Mouse (Mus musculus) forebrain, embryonic 16.5 days (tissue): ENCODE results near the gene Col5a1. TPM values are rescaled to one million over a fixed set of nuclear protein-coding genes. Genes with fewer than 3 reads are reported as not detected.

Experiments
- ATAC-seq: fragments of 200-750 bp; cut with Nextera tagmentation; 2 replicates; pipeline ENCODE4 v1.8.0; 2017; ENCODE audit warnings: mild to moderate bottlenecking, moderate library complexity
- H3K27ac ChIP-seq: fragments of 300-500 bp; sonication (generic); 2 replicates; pipeline ENCODE4 v1.5.1; 2014; ENCODE audit warnings: low read length, control low read depth
- H3K27me3 ChIP-seq: fragments of 300-500 bp; sonication (generic); replicated peaks from 2 replicates; pipeline ENCODE4 v1.6.1; 2014; ENCODE audit warnings: low read length; ENCODE audit not compliant: control insufficient read depth, insufficient read depth
- H3K36me3 ChIP-seq: fragments of 300-500 bp; sonication (generic); 2 replicates; pipeline ENCODE4 v1.6.1; 2014; ENCODE audit not compliant: control insufficient read depth, insufficient read depth
- H3K4me1 ChIP-seq: fragments of 300-500 bp; sonication (generic); replicated peaks from 2 replicates; pipeline ENCODE4 v1.6.1; 2014; ENCODE audit warnings: low read length; ENCODE audit not compliant: control insufficient read depth, insufficient read depth
- H3K4me2 ChIP-seq: fragments of 300-500 bp; sonication (generic); 2 replicates; pipeline ENCODE4 v1.6.1; 2014; ENCODE audit warnings: mild to moderate bottlenecking, low read length, control low read depth
- H3K4me3 ChIP-seq: fragments of 300-500 bp; sonication (generic); replicated peaks from 2 replicates; pipeline ENCODE4 v1.5.1; 2014; ENCODE audit warnings: mild to moderate bottlenecking, low read length, control low read depth
- H3K9ac ChIP-seq: fragments of 300-500 bp; sonication (generic); replicated peaks from 2 replicates; pipeline ENCODE4 v1.6.1; 2014; ENCODE audit warnings: low read depth, low read length, control low read depth
- H3K9me3 ChIP-seq: fragments of 300-500 bp; sonication (generic); 2 replicates; pipeline ENCODE4 v1.6.1; 2016; ENCODE audit warnings: low read length; ENCODE audit not compliant: control insufficient read depth
- WGBS: fragments of 180-500 bp; shearing (Covaris S2); extraction: QIAGEN DNeasy Blood & Tissue Kit; methylation state at CpG from one replicate; pipeline ENCODE4 v1.1.7; 2014; 5-methylcytosine and 5-hydroxymethylcytosine counted together
- polyA plus RNA-seq: library from polyadenylated mRNA; unstranded; fragments of >200 nt; fragmentation: Nextera tagmentation; extraction: Ambion mirVana; gene quantifications from 2 replicates; pipeline ENCODE4 v1.2.1, GENCODE M21; 2015

Gene Col5a1
- polyA plus RNA-seq, 1 experiment from 2014 or later: 4.8 TPM

DNA sequence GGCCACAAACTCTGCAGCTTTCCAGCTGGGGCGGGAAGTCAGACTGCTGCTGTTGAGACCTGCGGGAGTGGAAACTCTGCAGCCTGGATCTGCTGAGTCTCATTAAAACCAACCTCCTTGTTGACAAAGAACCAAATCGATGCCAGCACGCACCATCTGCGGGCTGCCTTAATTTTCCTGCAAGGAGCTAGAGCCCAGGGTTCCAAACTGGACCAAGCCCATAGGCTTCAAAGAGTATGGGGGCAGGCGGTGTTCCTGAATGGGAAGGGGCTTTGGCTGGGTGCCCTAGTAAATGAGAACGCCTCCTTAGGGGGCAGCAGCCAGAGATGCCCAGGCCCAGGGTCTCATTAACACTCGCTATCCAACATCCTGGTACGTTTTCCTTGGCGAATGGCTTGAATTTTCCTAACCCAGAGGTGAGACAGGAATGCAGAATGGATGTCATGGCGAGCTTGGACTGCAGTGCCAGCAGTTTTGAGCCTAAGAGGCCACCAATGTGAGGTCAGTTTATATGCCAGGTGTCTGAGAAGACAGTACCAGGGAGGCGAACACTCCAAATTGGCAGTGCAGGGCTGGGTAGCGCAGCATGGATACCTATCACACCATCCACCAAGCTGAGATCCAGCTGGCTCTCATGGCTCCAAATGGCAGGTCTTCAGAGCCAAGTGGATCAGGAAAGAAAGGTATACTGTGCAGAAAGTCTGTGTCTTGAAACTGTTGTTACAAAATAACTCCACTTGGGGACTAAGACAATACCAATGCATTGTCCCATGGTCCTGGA is 9.3 kb upstream of the Col5a1 start:
- no peak overlapping the region for H3K9ac ChIP-seq
- ATAC-seq: peak; percentile 65
- H3K4me2 ChIP-seq: no peak overlapping the region
- H3K36me3 ChIP-seq: no peaks in the 10 kb centered on the region
- H3K4me3 ChIP-seq: no peak overlapping the region
- peak overlapping the region; percentile 12; the same call in 1 of the 2 replicates for H3K27ac ChIP-seq
- H3K27me3 ChIP-seq: no peaks in the 10 kb centered on the region
- 39% methylated on average over 13 of the region's 13 CpGs for WGBS
- H3K9me3 ChIP-seq: no peaks in the 10 kb centered on the region
- H3K4me1 ChIP-seq: peaks cover 20% of the 10 kb centered on the region

DNA sequence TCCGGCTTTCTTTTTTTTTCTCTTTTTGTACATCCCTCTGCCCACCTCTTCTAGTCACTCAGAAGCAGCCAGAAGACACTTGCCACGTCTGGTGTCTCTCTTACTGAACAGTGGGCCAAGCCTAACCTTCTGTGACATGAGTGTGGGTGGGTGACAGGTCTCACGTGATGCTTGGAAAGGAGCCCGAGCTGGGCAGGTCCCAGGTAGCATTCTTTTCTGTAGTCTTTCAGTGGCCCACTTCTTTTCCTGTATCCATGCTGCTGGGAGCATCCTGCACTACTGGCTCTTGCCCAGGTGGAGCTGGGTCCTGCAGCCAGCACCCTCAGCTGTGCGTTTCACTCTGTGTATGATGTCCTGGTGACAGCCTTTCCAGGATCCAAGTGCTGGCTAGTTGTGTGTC is 8.2 kb upstream of the Col5a1 start:
- peaks cover 16% of the 10 kb centered on the region for H3K4me1 ChIP-seq
- no peak for ATAC-seq
- no peak overlapping the region for H3K4me3 ChIP-seq
- H3K27me3 ChIP-seq: no peaks in the 10 kb centered on the region
- H3K9me3 ChIP-seq: no peaks in the 10 kb centered on the region
- H3K4me2 ChIP-seq: no peak overlapping the region
- 75% methylated on average over 5 of the region's 5 CpGs for WGBS
- no peak overlapping the region for H3K9ac ChIP-seq
- no peaks in the 10 kb centered on the region for H3K36me3 ChIP-seq
- H3K27ac ChIP-seq: no peak overlapping the region

- Histone ChIP-seq H3K27ac (no peak overlapping the region), H3K4me2 (no peak overlapping the region), H3K27me3 (0 out of 2 replicates have a peak, but pooled peaks cover 3% of the 10 kb centered on the region), H3K36me3 (no peaks in the 10 kb centered on the region), H3K9ac (no peak overlapping the region), H3K4me1 (peaks cover 17% of the 10 kb centered on the region), H3K9me3 (no peaks in the 10 kb centered on the region), H3K4me3 (no peak overlapping the region)
- 84% methylated on average over 7 of the region's 7 CpGs for WGBS
- ATAC-seq: no peak
These were observed 2.9 kb upstream of the Col5a1 start for GRCm38 (mm10) chr2:27883276-27883675.

- Histone ChIP-seq H3K36me3 (no peaks in the 10 kb centered on the region), H3K4me1 (peaks cover 20% of the 10 kb centered on the region), H3K27ac (no peak overlapping the region), H3K4me3 (peak overlapping the region; percentile 58), H3K4me2 (peak overlapping the region; percentile 86), H3K9me3 (no peaks in the 10 kb centered on the region), H3K27me3 (0 out of 2 replicates have a peak, but pooled peaks cover 5% of the 10 kb centered on the region), H3K9ac (peak overlapping the region; percentile 54)
- 7% methylated on average over 12 of the region's 12 CpGs for WGBS
- peak; percentile 83 for ATAC-seq
These were observed 623 bp upstream of the Col5a1 start for GRCm38 (mm10) chr2:27885456-27886147.

DNA sequence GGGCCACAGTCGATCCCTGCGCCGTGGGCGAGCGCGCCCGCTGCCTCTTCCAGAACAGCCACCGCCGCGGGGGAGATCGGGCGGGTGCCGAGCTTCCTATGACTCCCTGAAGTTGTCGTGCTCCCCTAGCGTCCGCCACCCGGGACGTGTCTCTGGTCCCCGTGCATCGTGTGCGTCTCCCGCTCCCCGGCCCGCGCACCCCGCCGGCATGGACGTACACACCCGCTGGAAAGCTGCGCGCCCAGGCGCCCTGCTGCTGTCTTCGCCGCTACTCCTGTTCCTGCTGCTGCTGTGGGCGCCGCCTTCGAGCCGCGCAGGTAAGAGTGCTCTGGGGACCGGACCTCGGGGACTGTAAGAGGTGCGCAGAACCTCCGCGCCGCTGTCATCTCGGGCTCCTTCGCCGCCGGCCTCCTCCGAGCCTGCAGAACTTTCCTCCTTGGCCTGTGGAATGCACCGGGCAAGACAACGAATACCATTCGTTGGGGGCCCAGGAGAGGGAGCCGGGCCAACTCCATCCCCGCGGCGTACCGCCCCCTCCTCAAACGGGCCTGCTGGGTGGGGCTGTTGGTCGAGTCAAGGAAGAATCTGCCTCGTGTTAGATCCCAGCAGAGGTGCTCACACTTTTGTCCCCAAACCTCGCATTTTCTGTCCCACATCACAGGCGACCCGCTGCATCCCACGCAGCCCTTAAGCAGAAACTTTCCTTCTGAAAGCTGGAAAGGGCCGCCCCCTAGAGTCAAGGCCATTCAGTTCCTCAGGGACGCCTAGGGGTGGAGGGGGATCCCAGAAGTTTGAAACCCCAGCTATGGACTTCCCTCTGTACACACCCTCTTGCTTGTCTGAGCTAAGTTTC is 609 bp downstream of the Col5a1 start:
- H3K36me3 ChIP-seq: no peaks in the 10 kb centered on the region
- peak overlapping the region; percentile 86 for H3K4me2 ChIP-seq
- no peak; the same call in none of the 2 replicates for ATAC-seq
- H3K9me3 ChIP-seq: no peaks in the 10 kb centered on the region
- H3K4me1 ChIP-seq: peaks cover 20% of the 10 kb centered on the region
- peak overlapping the region; percentile 58 for H3K4me3 ChIP-seq
- peak overlapping the region; percentile 54 for H3K9ac ChIP-seq
- under 1% methylated on average over 67 of the region's 67 CpGs for WGBS
- 0 out of 2 replicates have a peak, but pooled peaks cover 5% of the 10 kb centered on the region for H3K27me3 ChIP-seq
- H3K27ac ChIP-seq: no peak overlapping the region

DNA sequence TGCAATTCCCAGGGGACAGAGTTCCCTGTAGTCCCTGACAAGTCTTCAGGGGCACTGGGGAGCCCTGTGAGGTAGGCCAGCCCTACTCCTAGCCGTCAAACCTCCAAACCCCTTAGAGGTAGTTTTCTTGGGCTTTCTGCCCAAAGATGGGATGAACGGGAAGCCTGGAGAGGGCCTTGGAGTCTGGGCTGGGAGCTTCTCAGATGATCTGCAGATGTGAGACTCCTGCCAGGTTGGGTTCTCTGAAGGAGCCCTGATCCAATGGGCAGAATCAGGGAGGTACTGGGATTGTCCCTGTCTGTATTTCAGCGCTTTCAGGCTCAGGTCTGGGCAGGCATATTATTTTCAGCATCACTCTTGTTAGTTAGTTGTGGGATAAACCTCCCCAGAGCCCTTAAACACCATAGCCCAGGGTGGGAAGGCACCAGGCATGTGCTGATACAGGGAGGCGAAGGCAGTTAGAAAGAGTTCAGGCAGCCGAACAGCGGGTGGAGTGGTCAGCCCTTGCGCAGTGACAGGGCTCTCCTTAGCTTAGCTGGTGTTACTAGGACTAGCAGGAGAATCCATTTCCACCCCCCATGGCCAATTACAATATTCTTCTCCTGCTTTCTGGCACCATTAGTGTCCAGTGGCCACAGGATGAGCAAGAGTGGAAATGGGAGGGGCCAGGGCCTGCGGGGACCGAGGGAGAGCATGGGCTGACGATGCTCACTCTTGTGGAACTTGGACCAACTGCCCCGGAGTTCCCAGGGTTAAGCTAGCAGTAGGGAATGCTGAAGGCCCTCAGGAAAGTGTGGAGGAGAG is 1.4 kb downstream of the Col5a1 start:
- Histone ChIP-seq H3K4me1 (peaks cover 20% of the 10 kb centered on the region), H3K9ac (no peak overlapping the region; the same call in 1 of the 2 replicates), H3K9me3 (no peaks in the 10 kb centered on the region), H3K27me3 (0 out of 2 replicates have a peak, but pooled peaks cover 5% of the 10 kb centered on the region), H3K36me3 (no peaks in the 10 kb centered on the region), H3K4me3 (peak overlapping the region; percentile 58), H3K4me2 (peak overlapping the region; percentile 86), H3K27ac (no peak overlapping the region)
- ATAC-seq: no peak
- WGBS: 27% methylated on average over 11 of the region's 11 CpGs

GRCm38 (mm10) chr2:27888603-27889545 is 2.6 kb downstream of the Col5a1 start:
- Histone ChIP-seq H3K4me2 (peak overlapping the region; percentile 12; the same call in 1 of the 2 replicates), H3K36me3 (no peaks in the 10 kb centered on the region), H3K27me3 (0 out of 2 replicates have a peak, but pooled peaks cover 5% of the 10 kb centered on the region), H3K4me3 (no peak overlapping the region), H3K9ac (no peak overlapping the region), H3K4me1 (peaks cover 20% of the 10 kb centered on the region), H3K9me3 (no peaks in the 10 kb centered on the region), H3K27ac (no peak overlapping the region)
- no peak for ATAC-seq
- WGBS: 31% methylated on average over 10 of the region's 10 CpGs
